Mouse (Mus musculus) hematopoietic stem cell, adult 5-6 weeks (primary cell): Measurements from ENCODE around the gene Kat6b. TPM values are rescaled to one million over a fixed set of nuclear protein-coding genes. Genes with fewer than 3 reads are reported as not detected.
A peak's percentile ranks its signal among the peaks of the same experiment; 100 is the strongest.

ENCODE experiments used
- ATAC-seq, 2 experiments: fragments of 125-278 bp in 1 of 2; replicated peaks in 1 of 2; 2 replicates each; pipeline ENCODE4 v1.8.0; 2016 to 2017; ENCODE audit warnings: inconsistent platforms in 2 of 2, mild to moderate bottlenecking in 2 of 2, moderate number of reproducible peaks in 2 of 2, low read depth in 1 of 2, moderate TSS enrichment in 1 of 2; ENCODE audit not compliant: low FRiP score in 2 of 2, poor library complexity in 2 of 2, severe bottlenecking in 2 of 2, insufficient read depth in 1 of 2, low TSS enrichment in 1 of 2
- total RNA-seq: library from RNA; stranded (forward); fragments of 172-1452, 232-1000 nt; gene quantifications from 2 replicates; pipeline ENCODE4 v1.2.3, GENCODE M21; 2017

The Kat6b gene
- total RNA-seq, 1 experiment from 2014 or later: 22.0 TPM

- no peak for ATAC-seq
Measured at GRCm38 (mm10) chr14:21567293-21567984, 86.2 kb downstream of the Kat6b start.

- ATAC-seq: no peak
Measured at GRCm38 (mm10) chr14:21568821-21569220, 87.6 kb downstream of the Kat6b start.

- peak; percentile 49 to 56 for ATAC-seq
Measured at GRCm38 (mm10) chr14:21574686-21575309, 93.6 kb downstream of the Kat6b start.

- no peak for ATAC-seq
Measured at GRCm38 (mm10) chr14:21576867-21577266, 95.6 kb downstream of the Kat6b start.

GRCm38 (mm10) chr14:21581198-21581597 lies 100.0 kb downstream of the Kat6b start:
- no peak for ATAC-seq

GRCm38 (mm10) chr14:21582301-21582700 lies 101.1 kb downstream of the Kat6b start:
- ATAC-seq: no peak

- no peak for ATAC-seq
Measured at GRCm38 (mm10) chr14:21583051-21583450, 101.8 kb downstream of the Kat6b start.

- no peak for ATAC-seq
Measured at GRCm38 (mm10) chr14:21583868-21584267, 102.6 kb downstream of the Kat6b start.

GRCm38 (mm10) chr14:21584468-21585135 lies 103.4 kb downstream of the Kat6b start:
- no peak for ATAC-seq

GRCm38 (mm10) chr14:21585491-21586251 lies 104.4 kb downstream of the Kat6b start:
- ATAC-seq: no peak

- no peak for ATAC-seq
Measured at GRCm38 (mm10) chr14:21586481-21587118, 105.4 kb downstream of the Kat6b start.

GRCm38 (mm10) chr14:21587931-21588330 lies 106.7 kb downstream of the Kat6b start:
- ATAC-seq: no peak

GRCm38 (mm10) chr14:21589620-21590019 lies 108.4 kb downstream of the Kat6b start:
- no peak for ATAC-seq

GRCm38 (mm10) chr14:21590205-21590604 lies 109.0 kb downstream of the Kat6b start:
- no peak for ATAC-seq

GRCm38 (mm10) chr14:21592152-21592551 lies 110.9 kb downstream of the Kat6b start:
- no peak for ATAC-seq

GRCm38 (mm10) chr14:21592985-21593750 lies 111.9 kb downstream of the Kat6b start:
- no peak for ATAC-seq
